Mouse (Mus musculus): Measurements from ENCODE around the gene Crb1. TPM values are rescaled to one million over a fixed set of nuclear protein-coding genes. Genes with fewer than 3 reads are reported as not detected.
A peak's percentile ranks its signal among the peaks of the same experiment; 100 is the strongest.
"Not testable (repeated sequence)": the region's sequence is repeated elsewhere in the genome, so short reads cannot be mapped to it uniquely, and the experiment has no call there.

Gene Crb1
- polyA plus RNA-seq, 1 experiment from 2014 or later = 0.15 TPM

DNA sequence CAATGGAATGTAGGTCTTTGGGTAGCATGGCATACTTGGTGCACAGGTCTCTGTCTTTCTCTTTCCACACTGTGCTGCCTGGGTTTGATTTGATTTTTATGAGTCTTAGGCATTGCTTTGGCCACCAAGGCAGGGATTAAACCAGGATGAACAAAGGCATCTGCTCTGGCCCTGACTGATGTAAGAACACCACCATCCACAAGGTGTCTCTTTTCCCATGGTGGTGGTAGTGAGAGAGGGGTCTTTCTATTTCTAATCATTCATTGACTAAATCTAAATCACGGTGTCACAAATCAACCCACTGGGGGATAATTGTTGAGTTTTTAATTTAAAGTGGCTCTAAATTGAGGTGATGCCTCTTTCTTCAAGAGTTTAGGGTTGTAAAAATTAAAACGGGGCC lies 51.5 kb downstream of the Crb1 start:
- Histone ChIP-seq H3K9ac (no peak overlapping the region), H3K4me3 (replicated peaks) (no peak overlapping the region), H3K27me3 (replicated peaks) (no peaks in the 10 kb centered on the region), H3K9me3 (no peaks in the 10 kb centered on the region), H3K27ac (no peak overlapping the region), H3K36me3 (no peaks in the 10 kb centered on the region), H3K4me2 (no peak overlapping the region), H3K4me1 (no peaks in the 10 kb centered on the region)
- no peak for ATAC-seq (ENCODE audit: insufficient read depth, low FRiP score, low read depth)
- WGBS = 75% methylated on average over 2 of the region's 2 CpGs

GRCm38 (mm10) chr1:139319798-139320197 lies 57.1 kb downstream of the Crb1 start:
- Histone ChIP-seq H3K36me3 (no peaks in the 10 kb centered on the region), H3K27me3 (replicated peaks) (no peaks in the 10 kb centered on the region), H3K4me1 (no peaks in the 10 kb centered on the region), H3K4me2 (no peak overlapping the region), H3K27ac (no peak overlapping the region), H3K9ac (no peak overlapping the region), H3K9me3 (no peaks in the 10 kb centered on the region), H3K4me3 (replicated peaks) (no peak overlapping the region)
- 47% methylated on average over 6 of the region's 6 CpGs for WGBS
- ATAC-seq (ENCODE audit: insufficient read depth, low FRiP score, low read depth) = no peak

- ATAC-seq (ENCODE audit: insufficient read depth, low FRiP score, low read depth) = no peak
- 80% methylated on average over 4 of the region's 4 CpGs for WGBS
- H3K4me3 ChIP-seq (replicated peaks) = no peak overlapping the region
- no peaks in the 10 kb centered on the region for H3K27me3 ChIP-seq (replicated peaks)
- no peaks in the 10 kb centered on the region for H3K9me3 ChIP-seq
- no peak overlapping the region for H3K9ac ChIP-seq
- H3K4me1 ChIP-seq = no peaks in the 10 kb centered on the region
- no peak overlapping the region for H3K27ac ChIP-seq
- H3K4me2 ChIP-seq = no peak overlapping the region
- H3K36me3 ChIP-seq = no peaks in the 10 kb centered on the region
Observed at GRCm38 (mm10) chr1:139314297-139314874, 62.5 kb downstream of the Crb1 start.

DNA sequence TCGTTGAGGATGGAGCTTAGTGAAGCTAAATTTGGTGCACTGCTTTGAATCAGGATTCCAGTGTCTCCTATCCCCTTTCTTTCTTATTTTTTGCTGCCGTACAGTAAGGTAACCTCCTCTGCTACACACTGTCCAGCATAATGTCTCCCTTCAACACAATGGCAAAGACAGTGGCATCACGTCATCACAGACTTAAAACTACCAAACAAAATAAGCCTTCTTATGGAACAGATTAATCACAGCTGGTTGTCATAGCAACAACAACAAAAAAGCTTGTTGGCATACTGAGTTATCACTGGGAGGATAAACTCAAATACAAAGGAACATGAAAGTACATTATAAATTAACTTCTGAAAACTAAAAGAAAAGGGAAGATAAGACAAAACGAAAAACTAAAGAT lies 68.0 kb downstream of the Crb1 start:
- no peak overlapping the region for H3K27ac ChIP-seq
- H3K9me3 ChIP-seq = no peaks in the 10 kb centered on the region
- H3K4me2 ChIP-seq = no peak overlapping the region
- no peaks in the 10 kb centered on the region for H3K4me1 ChIP-seq
- ATAC-seq (ENCODE audit: insufficient read depth, low FRiP score, low read depth) = no peak
- 44% methylated on average over 4 of the region's 4 CpGs for WGBS
- no peak overlapping the region for H3K4me3 ChIP-seq (replicated peaks)
- H3K27me3 ChIP-seq (replicated peaks) = no peaks in the 10 kb centered on the region
- no peaks in the 10 kb centered on the region for H3K36me3 ChIP-seq
- H3K9ac ChIP-seq = no peak overlapping the region

GRCm38 (mm10) chr1:139302519-139302918 lies 74.4 kb downstream of the Crb1 start:
- H3K27ac ChIP-seq; H3K9me3 ChIP-seq; H3K9ac ChIP-seq; H3K4me2 ChIP-seq; H3K27me3 ChIP-seq (replicated peaks); H3K4me1 ChIP-seq; H3K4me3 ChIP-seq (replicated peaks); H3K36me3 ChIP-seq; ATAC-seq (ENCODE audit: insufficient read depth, low FRiP score, low read depth): not testable (repeated sequence)

- ATAC-seq (ENCODE audit: insufficient read depth, low FRiP score, low read depth) = no peak
- WGBS = 79% methylated on average over 5 of the region's 5 CpGs
- H3K4me2 ChIP-seq = no peak overlapping the region
- H3K27me3 ChIP-seq (replicated peaks) = no peaks in the 10 kb centered on the region
- no peaks in the 10 kb centered on the region for H3K36me3 ChIP-seq
- H3K4me1 ChIP-seq = no peaks in the 10 kb centered on the region
- no peak overlapping the region for H3K4me3 ChIP-seq (replicated peaks)
- no peak overlapping the region for H3K9ac ChIP-seq
- no peak overlapping the region for H3K27ac ChIP-seq
- H3K9me3 ChIP-seq = no peaks in the 10 kb centered on the region
Observed at GRCm38 (mm10) chr1:139301830-139302229, 75.1 kb downstream of the Crb1 start.

- H3K9me3 ChIP-seq = no peaks in the 10 kb centered on the region
- no peak for ATAC-seq (ENCODE audit: insufficient read depth, low FRiP score, low read depth)
- no peak overlapping the region for H3K4me3 ChIP-seq (replicated peaks)
- no peak overlapping the region for H3K27ac ChIP-seq
- 69% methylated on average over 4 of the region's 4 CpGs for WGBS
- no peak overlapping the region for H3K4me2 ChIP-seq
- no peak overlapping the region for H3K9ac ChIP-seq
- no peaks in the 10 kb centered on the region for H3K27me3 ChIP-seq (replicated peaks)
- H3K4me1 ChIP-seq = no peaks in the 10 kb centered on the region
- no peaks in the 10 kb centered on the region for H3K36me3 ChIP-seq
Observed at GRCm38 (mm10) chr1:139292023-139292422, 84.9 kb downstream of the Crb1 start.

DNA sequence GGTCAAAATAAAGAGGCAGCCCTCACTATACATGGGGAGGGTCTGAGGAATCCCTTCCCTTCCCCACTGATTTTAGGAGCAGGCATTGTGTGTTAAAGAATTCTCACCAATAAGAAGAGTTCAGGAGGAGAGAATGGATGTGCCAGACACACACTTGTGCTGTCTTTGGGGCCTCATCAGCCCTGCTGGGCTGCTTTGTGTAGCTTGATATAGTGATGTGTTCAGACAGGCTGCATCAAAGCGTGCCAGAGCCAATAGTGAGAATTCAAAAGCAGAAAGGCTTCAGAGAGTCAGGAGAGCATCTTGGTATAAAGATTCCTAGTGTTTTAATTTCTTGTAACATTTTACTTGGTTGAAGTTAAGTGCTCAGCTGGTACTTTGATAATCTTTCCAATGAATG lies 85.3 kb downstream of the Crb1 start:
- Histone ChIP-seq H3K27me3 (replicated peaks) (no peaks in the 10 kb centered on the region), H3K4me3 (replicated peaks) (no peak overlapping the region), H3K9me3 (no peaks in the 10 kb centered on the region), H3K27ac (no peak overlapping the region), H3K4me2 (no peak overlapping the region), H3K36me3 (no peaks in the 10 kb centered on the region), H3K9ac (no peak overlapping the region), H3K4me1 (no peaks in the 10 kb centered on the region)
- WGBS = 72% methylated on average over 1 of the region's 1 CpGs
- ATAC-seq (ENCODE audit: insufficient read depth, low FRiP score, low read depth) = no peak

- ATAC-seq (ENCODE audit: insufficient read depth, low FRiP score, low read depth) = peak; percentile 58; the same call in 1 of the 2 replicates
Observed at GRCm38 (mm10) chr1:139276619-139277320, 100.1 kb downstream of the Crb1 start.

GRCm38 (mm10) chr1:139267844-139268243 lies 109.1 kb downstream of the Crb1 start:
- Histone ChIP-seq H3K4me2 (no peak overlapping the region), H3K27me3 (replicated peaks) (no peaks in the 10 kb centered on the region), H3K4me3 (replicated peaks) (no peak overlapping the region), H3K36me3 (no peaks in the 10 kb centered on the region), H3K9ac (no peak overlapping the region), H3K4me1 (no peaks in the 10 kb centered on the region), H3K9me3 (no peaks in the 10 kb centered on the region), H3K27ac (no peak overlapping the region)
- 19% methylated on average over 6 of the region's 6 CpGs for WGBS
- ATAC-seq (ENCODE audit: insufficient read depth, low FRiP score, low read depth) = peak; percentile 27; the same call in 1 of the 2 replicates

More at GRCm38 (mm10) chr1:139276619-139277320, 100.1 kb downstream of the Crb1 start:
- H3K4me1 ChIP-seq = no peaks in the 10 kb centered on the region
- 76% methylated on average over 4 of the region's 4 CpGs for WGBS
- no peak overlapping the region for H3K27ac ChIP-seq
- H3K9ac ChIP-seq = no peak overlapping the region
- H3K4me3 ChIP-seq (replicated peaks) = no peak overlapping the region
- no peaks in the 10 kb centered on the region for H3K27me3 ChIP-seq (replicated peaks)
- H3K9me3 ChIP-seq = no peaks in the 10 kb centered on the region
- H3K4me2 ChIP-seq = no peak overlapping the region
- H3K36me3 ChIP-seq = no peaks in the 10 kb centered on the region

GRCm38 (mm10) chr1:139264245-139264644 lies 112.7 kb downstream of the Crb1 start:
- Histone ChIP-seq H3K27ac (no peak overlapping the region), H3K4me1 (no peaks in the 10 kb centered on the region), H3K27me3 (replicated peaks) (no peaks in the 10 kb centered on the region), H3K4me3 (replicated peaks) (no peak overlapping the region), H3K36me3 (no peaks in the 10 kb centered on the region), H3K9ac (no peak overlapping the region), H3K4me2 (no peak overlapping the region), H3K9me3 (no peaks in the 10 kb centered on the region)
- WGBS = 91% methylated on average over 1 of the region's 1 CpGs
- ATAC-seq (ENCODE audit: insufficient read depth, low FRiP score, low read depth) = no peak

GRCm38 (mm10) chr1:139263158-139263557 lies 113.7 kb downstream of the Crb1 start:
- H3K36me3 ChIP-seq = no peaks in the 10 kb centered on the region
- no peak overlapping the region for H3K9ac ChIP-seq
- WGBS = 50% methylated on average over 1 of the region's 1 CpGs
- H3K9me3 ChIP-seq = no peaks in the 10 kb centered on the region
- H3K27me3 ChIP-seq (replicated peaks) = no peaks in the 10 kb centered on the region
- H3K27ac ChIP-seq = no peak overlapping the region
- H3K4me1 ChIP-seq = no peaks in the 10 kb centered on the region
- no peak for ATAC-seq (ENCODE audit: insufficient read depth, low FRiP score, low read depth)
- H3K4me2 ChIP-seq = no peak overlapping the region
- no peak overlapping the region for H3K4me3 ChIP-seq (replicated peaks)
